Mouse (Mus musculus) liver, embryonic 12.5 days (tissue): Measurements from ENCODE around the gene Vapb. TPM values are rescaled to one million over a fixed set of nuclear protein-coding genes. Genes with fewer than 3 reads are reported as not detected.
A peak's percentile ranks its signal among the peaks of the same experiment; 100 is the strongest.
"Not testable (repeated sequence)": the region's sequence is repeated elsewhere in the genome, so short reads cannot be mapped to it uniquely, and the experiment has no call there.

Experiments
- ATAC-seq: fragments of 200-750 bp; cut with Nextera tagmentation; 2 replicates; pipeline ENCODE4 v1.8.0; 2017; ENCODE audit warnings: moderate number of reproducible peaks, mild to moderate bottlenecking, moderate library complexity
- H3K27ac ChIP-seq: fragments of 300-500 bp; sonication (generic); 2 replicates; pipeline ENCODE4 v1.5.1; 2016; ENCODE audit warnings: mild to moderate bottlenecking
- H3K27me3 ChIP-seq: fragments of 300-500 bp; sonication (generic); replicated peaks from 2 replicates; pipeline ENCODE4 v1.6.1; 2016; ENCODE audit warnings: mild to moderate bottlenecking, moderate library complexity
- H3K36me3 ChIP-seq: fragments of 300-500 bp; sonication (generic); 2 replicates; pipeline ENCODE4 v1.6.1; 2016; ENCODE audit warnings: mild to moderate bottlenecking, moderate library complexity
- H3K4me1 ChIP-seq: fragments of 300-500 bp; sonication (generic); 2 replicates; pipeline ENCODE4 v1.6.1; 2016
- H3K4me2 ChIP-seq: fragments of 300-500 bp; sonication (generic); 2 replicates; pipeline ENCODE4 v1.6.1; 2016; ENCODE audit warnings: mild to moderate bottlenecking, moderate library complexity
- H3K4me3 ChIP-seq: fragments of 300-500 bp; sonication (generic); 2 replicates; pipeline ENCODE4 v1.5.1; 2016; ENCODE audit warnings: mild to moderate bottlenecking, moderate library complexity
- H3K9ac ChIP-seq: fragments of 300-500 bp; sonication (generic); 2 replicates; pipeline ENCODE4 v1.6.1; 2016; ENCODE audit warnings: mild to moderate bottlenecking, moderate library complexity
- H3K9me3 ChIP-seq: fragments of 300-500 bp; sonication (generic); replicated peaks from 2 replicates; pipeline ENCODE4 v1.6.1; 2016; ENCODE audit warnings: mild to moderate bottlenecking, moderate library complexity
- WGBS: fragments of 180-500 bp; shearing (Covaris S2); methylation state at CpG from one replicate; pipeline ENCODE4 v1.1.7; 2016; ENCODE audit not compliant: insufficient replicate concordance; 5-methylcytosine and 5-hydroxymethylcytosine counted together
- polyA plus RNA-seq: library from polyadenylated mRNA; unstranded; fragments of >200 nt; fragmentation: Nextera tagmentation; extraction: Ambion mirVana; gene quantifications from 2 replicates; pipeline ENCODE4 v1.2.1, GENCODE M21; 2016

Vapb gene
- polyA plus RNA-seq, 1 experiment from 2014 or later, result 8.9 TPM

GRCm38 (mm10) chr2:173714620-173715218 is 22.6 kb upstream of the Vapb start:
- H3K27ac ChIP-seq, result no peak overlapping the region
- no peak for ATAC-seq
- H3K4me3 ChIP-seq, result no peak overlapping the region
- peaks cover 4% of the 10 kb centered on the region; the same call in 1 of the 2 replicates for H3K4me1 ChIP-seq
- no peak overlapping the region for H3K9ac ChIP-seq
- WGBS, result 61% methylated on average over 8 of the region's 8 CpGs
- no peaks in the 10 kb centered on the region for H3K36me3 ChIP-seq
- no peak overlapping the region for H3K4me2 ChIP-seq
- H3K9me3 ChIP-seq, result no peaks in the 10 kb centered on the region
- no peaks in the 10 kb centered on the region for H3K27me3 ChIP-seq

- no peak for ATAC-seq
- WGBS, result 79% methylated on average over 5 of the region's 5 CpGs
- H3K4me2 ChIP-seq, result no peak overlapping the region
- no peaks in the 10 kb centered on the region for H3K9me3 ChIP-seq
- H3K4me3 ChIP-seq, result no peak overlapping the region
- no peak overlapping the region for H3K27ac ChIP-seq
- H3K27me3 ChIP-seq, result no peaks in the 10 kb centered on the region
- no peak overlapping the region for H3K9ac ChIP-seq
- no peaks in the 10 kb centered on the region for H3K36me3 ChIP-seq
- H3K4me1 ChIP-seq, result no peaks in the 10 kb centered on the region
Measured at GRCm38 (mm10) chr2:173716966-173717365, 20.3 kb upstream of the Vapb start.

DNA sequence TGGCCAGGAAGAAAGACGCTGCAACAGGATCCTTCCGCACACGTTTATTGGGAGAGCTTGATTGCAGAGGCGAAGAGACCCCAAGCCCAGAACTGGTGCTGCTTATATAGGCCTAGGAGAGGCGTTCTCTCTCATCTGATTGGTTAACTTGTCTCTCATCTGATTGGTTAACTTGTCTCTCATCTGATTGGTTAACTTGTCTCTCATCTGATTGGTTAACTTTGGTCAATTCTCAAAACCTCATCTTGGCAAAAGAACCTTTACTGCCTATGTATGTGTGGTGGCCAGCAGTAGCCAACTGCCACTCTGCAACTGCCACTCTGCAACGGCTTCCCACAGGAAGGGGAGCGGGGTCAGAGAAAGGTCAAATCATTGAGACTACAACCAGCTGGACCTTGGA is 18.2 kb upstream of the Vapb start, which contains the start of gene 1700010B08Rik:
Gene 1700010B08Rik, plus strand, starts transcription at position 301 of the 400 bp plus-strand sequence.
- H3K27me3 ChIP-seq, H3K4me3 ChIP-seq, H3K9me3 ChIP-seq, H3K36me3 ChIP-seq, H3K4me1 ChIP-seq, H3K27ac ChIP-seq, H3K4me2 ChIP-seq, ATAC-seq, H3K9ac ChIP-seq: not testable (repeated sequence)
- 86% methylated on average over 6 of the region's 7 CpGs for WGBS

DNA sequence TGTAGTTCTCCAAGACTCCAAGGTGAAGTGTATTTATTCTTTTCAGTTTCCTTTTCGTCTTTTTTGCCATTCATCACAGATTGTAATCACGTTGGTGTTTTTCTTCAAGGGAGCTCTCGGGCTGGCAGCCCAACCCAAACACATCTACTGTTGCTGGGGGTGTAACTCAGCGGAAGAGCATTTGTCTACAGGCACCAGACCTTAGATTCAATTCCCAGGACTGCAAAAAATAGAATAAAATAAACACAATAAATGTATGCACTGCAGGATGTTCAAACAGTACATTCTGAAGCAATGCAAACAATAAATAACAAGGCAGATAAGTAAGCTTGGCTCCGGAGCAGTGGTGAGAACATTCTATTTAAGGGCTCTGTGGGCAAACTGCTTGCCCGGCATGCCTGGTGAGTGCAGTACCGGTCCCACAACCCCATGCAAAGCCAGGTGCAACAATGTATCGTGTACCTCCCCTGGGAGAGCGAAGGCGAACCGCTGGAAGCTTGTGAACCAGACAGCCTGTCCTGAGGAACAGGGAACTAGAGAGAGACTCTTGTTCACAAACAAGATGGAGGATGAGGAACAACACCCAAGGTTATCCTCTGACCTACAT is 15.0 kb upstream of the Vapb start:
- Histone ChIP-seq H3K36me3 (no peaks in the 10 kb centered on the region), H3K4me1 (no peaks in the 10 kb centered on the region), H3K4me2 (no peak overlapping the region), H3K27me3 (no peaks in the 10 kb centered on the region), H3K9me3 (no peaks in the 10 kb centered on the region), H3K27ac (no peak overlapping the region), H3K4me3 (no peak overlapping the region), H3K9ac (no peak overlapping the region)
- 70% methylated on average over 11 of the region's 11 CpGs for WGBS
- ATAC-seq, result no peak

DNA sequence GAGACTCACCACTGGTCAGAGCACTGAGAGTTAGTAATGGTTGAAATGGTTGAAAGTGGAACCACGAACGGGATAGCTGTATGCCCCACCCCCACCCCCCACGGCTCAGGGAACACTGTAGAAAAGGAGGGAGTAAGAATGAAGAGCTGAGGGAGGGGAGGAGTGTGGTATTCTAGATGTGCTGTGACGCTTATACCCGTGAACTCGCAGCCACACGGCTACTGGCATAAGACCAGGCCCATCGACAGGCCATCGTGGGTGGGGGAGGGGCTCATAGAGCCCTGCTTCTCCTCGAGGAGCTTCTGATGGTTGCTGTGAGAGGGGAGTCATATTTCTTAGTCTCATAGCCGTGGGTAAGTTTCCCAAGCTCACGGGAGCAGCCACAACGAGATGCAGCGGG is 12.9 kb upstream of the Vapb start:
- Histone ChIP-seq H3K27me3 (no peaks in the 10 kb centered on the region), H3K4me2 (no peak overlapping the region), H3K4me1 (no peaks in the 10 kb centered on the region), H3K36me3 (no peaks in the 10 kb centered on the region), H3K9me3 (no peaks in the 10 kb centered on the region), H3K27ac (no peak overlapping the region), H3K4me3 (no peak overlapping the region), H3K9ac (no peak overlapping the region)
- WGBS, result 58% methylated on average over 14 of the region's 14 CpGs
- ATAC-seq, result no peak

DNA sequence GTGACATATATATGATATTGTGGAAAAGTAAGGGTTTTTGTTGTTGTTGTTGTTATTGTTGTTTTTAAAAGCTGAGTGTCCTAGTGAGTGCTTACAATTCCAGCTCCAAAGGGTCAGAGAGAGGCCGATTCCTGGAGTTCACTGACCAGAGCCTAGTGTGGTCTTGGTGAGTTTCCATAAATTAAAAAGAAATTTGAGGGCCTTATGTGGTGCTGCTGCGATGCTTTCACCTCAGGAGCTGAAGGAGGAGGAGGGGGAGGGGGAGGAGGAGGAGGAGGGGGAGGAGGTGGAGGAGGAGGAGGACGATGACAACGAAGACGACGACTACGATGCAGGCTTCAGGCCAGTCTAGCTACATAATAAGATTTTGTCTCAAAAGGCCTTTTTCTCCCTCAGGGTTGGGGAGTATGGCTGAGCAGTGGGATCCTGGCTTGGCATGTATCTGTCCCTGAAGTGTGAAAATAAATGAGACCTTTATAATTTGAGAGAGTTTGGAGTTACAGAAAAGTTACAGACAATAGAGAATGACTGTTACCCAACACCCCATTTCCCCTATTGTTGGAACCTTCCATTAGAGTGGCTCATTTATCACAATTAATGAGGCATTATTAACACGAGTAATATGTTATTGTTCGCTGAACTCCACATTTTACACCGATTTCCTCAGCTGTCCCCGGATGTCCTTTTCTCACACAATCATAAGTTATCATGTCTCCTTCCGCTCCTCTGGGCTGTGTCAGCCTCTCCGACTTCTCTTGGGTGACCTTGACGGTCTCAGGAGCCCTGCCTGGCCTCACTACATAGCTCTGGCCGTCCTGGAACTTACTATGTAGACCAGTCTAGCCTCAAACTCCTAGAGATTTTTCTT is 12.1 kb upstream of the Vapb start:
- Histone ChIP-seq H3K36me3 (no peaks in the 10 kb centered on the region), H3K4me2 (no peak overlapping the region), H3K4me3 (no peak overlapping the region), H3K4me1 (no peaks in the 10 kb centered on the region), H3K27ac (no peak overlapping the region), H3K9ac (no peak overlapping the region), H3K9me3 (no peaks in the 10 kb centered on the region), H3K27me3 (no peaks in the 10 kb centered on the region)
- no peak for ATAC-seq
- 64% methylated on average over 15 of the region's 15 CpGs for WGBS

DNA sequence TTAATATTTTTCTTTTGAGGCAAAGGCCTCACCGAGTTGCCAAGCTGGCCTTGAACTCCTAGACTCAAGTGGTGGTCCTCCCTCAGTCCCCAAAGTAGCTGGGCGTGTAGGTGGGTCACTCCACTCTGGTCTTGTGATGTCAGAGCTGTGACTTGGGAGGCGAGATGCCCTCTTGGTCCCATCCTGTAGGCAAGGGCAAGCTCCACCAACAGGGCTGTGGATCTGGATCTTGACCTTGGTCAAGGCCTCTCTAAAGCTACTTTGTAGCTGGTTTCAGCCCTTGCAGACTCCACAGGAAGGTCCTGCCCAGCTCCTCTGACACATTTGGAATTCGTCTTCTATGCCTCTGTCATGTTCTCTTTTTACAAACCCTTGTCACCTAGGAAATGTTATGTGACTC is 11.5 kb upstream of the Vapb start:
- WGBS, result 70% methylated on average over 4 of the region's 4 CpGs
- no peak for ATAC-seq
- H3K27me3 ChIP-seq, result no peaks in the 10 kb centered on the region

DNA sequence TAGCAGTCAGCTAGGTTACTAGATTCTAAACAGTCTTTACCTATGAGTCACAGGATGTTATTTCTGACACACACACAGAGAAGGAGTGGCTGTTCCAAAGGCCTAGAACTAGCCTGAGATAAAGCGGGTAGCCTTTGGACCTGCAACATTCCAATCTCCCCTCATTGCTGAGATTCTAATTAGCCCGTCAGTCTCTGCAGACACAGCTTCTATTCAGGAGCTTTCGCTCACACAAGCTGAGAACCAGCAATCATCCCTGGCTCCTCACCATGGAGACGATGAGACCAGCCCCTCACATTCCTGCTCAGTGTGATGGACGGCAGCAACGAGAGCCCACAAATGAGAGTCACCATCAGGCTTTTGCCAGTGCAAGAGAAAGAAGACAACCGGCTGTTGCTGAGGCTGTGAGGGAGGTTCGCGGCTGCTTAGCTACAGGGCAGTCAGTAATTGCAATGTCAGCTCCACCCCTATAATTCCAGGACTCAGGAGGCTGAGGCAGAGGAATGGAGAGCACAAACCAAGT is 6.8 kb upstream of the Vapb start:
- 34% methylated on average over 9 of the region's 9 CpGs for WGBS
- Histone ChIP-seq H3K4me1 (0 out of 2 replicates have a peak, but pooled peaks cover 3% of the 10 kb centered on the region), H3K9me3 (no peaks in the 10 kb centered on the region), H3K27ac (no peak overlapping the region), H3K9ac (no peak overlapping the region), H3K27me3 (peaks cover 12% of the 10 kb centered on the region), H3K4me2 (no peak overlapping the region), H3K4me3 (no peak overlapping the region), H3K36me3 (no peaks in the 10 kb centered on the region)
- no peak for ATAC-seq

More for the DNA sequence above, 11.5 kb upstream of the Vapb start:
- Histone ChIP-seq H3K27ac (no peak overlapping the region), H3K4me2 (no peak overlapping the region), H3K36me3 (no peaks in the 10 kb centered on the region), H3K9me3 (no peaks in the 10 kb centered on the region), H3K4me3 (no peak overlapping the region), H3K9ac (no peak overlapping the region), H3K4me1 (no peaks in the 10 kb centered on the region)

- Histone ChIP-seq H3K27ac (no peak overlapping the region), H3K36me3 (peaks cover 9% of the 10 kb centered on the region)
- WGBS, result 55% methylated on average over 2 of the region's 2 CpGs
Measured at GRCm38 (mm10) chr2:173734426-173734825, 2.9 kb upstream of the Vapb start.

GRCm38 (mm10) chr2:173738232-173738631 is 921 bp downstream of the Vapb start:
- Histone ChIP-seq H3K27me3 (no peaks in the 10 kb centered on the region), H3K36me3 (peaks cover 9% of the 10 kb centered on the region), H3K27ac (no peak overlapping the region; the same call in 1 of the 2 replicates), H3K9me3 (no peaks in the 10 kb centered on the region), H3K9ac (peak overlapping the region; percentile 87), H3K4me3 (peak overlapping the region; percentile 90), H3K4me1 (peaks cover 38% of the 10 kb centered on the region), H3K4me2 (peak overlapping the region; percentile 88)
- ATAC-seq, result no peak
- WGBS, result 22% methylated on average over 9 of the region's 9 CpGs

More at GRCm38 (mm10) chr2:173734426-173734825, 2.9 kb upstream of the Vapb start:
- no peak for ATAC-seq
- Histone ChIP-seq H3K4me3 (no peak overlapping the region), H3K9ac (no peak overlapping the region), H3K27me3 (peaks cover 12% of the 10 kb centered on the region), H3K4me2 (no peak overlapping the region), H3K4me1 (peaks cover 25% of the 10 kb centered on the region), H3K9me3 (no peaks in the 10 kb centered on the region)

DNA sequence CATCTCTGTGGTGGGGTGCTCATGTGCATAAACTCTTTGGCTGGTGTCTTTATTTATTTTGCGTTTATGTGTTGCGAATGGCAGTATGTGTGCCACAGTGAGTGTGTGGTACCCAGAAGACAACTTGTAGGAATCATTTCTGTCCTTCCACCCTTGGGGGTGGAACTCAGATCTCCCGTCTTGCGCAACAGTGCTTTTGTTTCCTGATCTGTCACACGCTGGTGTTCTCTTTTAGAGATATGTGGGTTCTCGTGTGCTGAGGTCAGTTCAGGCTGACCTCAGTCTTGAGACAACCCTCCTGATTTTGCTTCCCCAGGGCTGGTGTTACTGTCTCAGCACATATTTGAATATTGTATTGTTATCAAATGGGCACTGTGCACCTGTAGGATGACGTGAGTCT is 1.8 kb downstream of the Vapb start:
- WGBS, result 64% methylated on average over 7 of the region's 7 CpGs
- Histone ChIP-seq H3K27me3 (no peaks in the 10 kb centered on the region), H3K4me1 (peaks cover 44% of the 10 kb centered on the region), H3K36me3 (peaks cover 9% of the 10 kb centered on the region), H3K9me3 (no peaks in the 10 kb centered on the region), H3K4me2 (peak overlapping the region; percentile 88; the same call in 1 of the 2 replicates), H3K9ac (no peak overlapping the region), H3K27ac (no peak overlapping the region), H3K4me3 (no peak overlapping the region)
- no peak for ATAC-seq

- H3K4me3 ChIP-seq, result no peak overlapping the region
- no peaks in the 10 kb centered on the region for H3K27me3 ChIP-seq
- no peak for ATAC-seq
- no peaks in the 10 kb centered on the region for H3K9me3 ChIP-seq
- 81% methylated on average over 13 of the region's 13 CpGs for WGBS
- H3K9ac ChIP-seq, result no peak overlapping the region
- H3K4me1 ChIP-seq, result peaks cover 47% of the 10 kb centered on the region
- no peak overlapping the region for H3K27ac ChIP-seq
- H3K4me2 ChIP-seq, result no peak overlapping the region
- H3K36me3 ChIP-seq, result peaks cover 15% of the 10 kb centered on the region
Measured at GRCm38 (mm10) chr2:173742090-173742489, 4.8 kb downstream of the Vapb start.
